Mouse (Mus musculus) liver (tissue): ENCODE data around the gene Cnnm2.

Source experiments
- DNase-seq: peaks from one replicate; pipeline ENCODE4 v3.0.0-alpha.2; 2020; ENCODE audit warnings: mixed read lengths

Gene Cnnm2

DNA sequence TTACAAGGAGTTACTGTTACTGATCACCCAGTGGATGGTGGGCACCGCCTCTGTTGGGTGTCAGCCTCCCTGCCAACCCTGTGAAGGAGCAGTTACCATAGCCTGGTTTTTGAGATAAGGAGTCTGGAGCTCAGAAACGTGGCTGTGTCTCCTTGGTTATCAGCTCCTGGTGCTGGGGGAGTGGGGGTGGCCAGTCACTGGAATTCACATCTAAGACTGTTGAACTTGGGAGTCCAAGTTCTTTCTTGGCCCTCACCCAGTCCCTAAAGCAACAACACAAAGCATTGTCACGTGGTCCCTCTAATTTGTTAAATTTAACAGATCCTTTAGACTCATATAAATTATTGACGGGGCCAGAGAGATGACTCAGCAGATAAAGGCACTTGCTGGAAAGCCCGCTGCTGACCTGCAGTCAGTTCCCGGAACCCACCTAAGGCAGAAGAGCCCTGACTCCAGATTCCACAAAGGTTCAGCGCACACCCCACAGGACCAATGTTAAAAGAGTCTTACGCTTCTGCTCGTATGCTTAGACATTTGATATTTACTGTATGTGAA is 88.1 kb downstream of the Cnnm2 start:
- peak; percentile 93 for DNase-seq

GRCm38 (mm10) chr19:46856232-46856631 is 94.8 kb downstream of the Cnnm2 start:
- DNase-seq = no peak

DNA sequence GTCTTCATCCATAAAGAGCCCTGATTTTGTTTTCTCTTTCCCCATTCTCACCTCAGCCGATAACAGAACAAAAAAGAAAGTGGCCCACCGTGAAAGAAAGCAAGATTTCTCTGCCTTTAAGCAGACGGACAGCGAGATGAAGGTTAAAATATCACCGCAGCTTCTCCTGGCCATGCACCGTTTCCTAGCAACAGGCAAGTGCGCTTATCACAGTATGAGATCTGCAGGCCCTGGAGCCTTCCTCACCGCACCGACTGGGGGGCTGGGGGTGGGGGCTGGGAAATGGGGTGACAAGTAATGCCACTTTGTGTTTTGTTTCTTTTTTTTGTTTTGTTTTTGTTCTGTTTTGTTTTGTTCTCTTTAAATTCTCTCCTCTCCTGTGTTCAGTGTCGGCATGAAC is 95.4 kb downstream of the Cnnm2 start:
- no peak for DNase-seq

DNA sequence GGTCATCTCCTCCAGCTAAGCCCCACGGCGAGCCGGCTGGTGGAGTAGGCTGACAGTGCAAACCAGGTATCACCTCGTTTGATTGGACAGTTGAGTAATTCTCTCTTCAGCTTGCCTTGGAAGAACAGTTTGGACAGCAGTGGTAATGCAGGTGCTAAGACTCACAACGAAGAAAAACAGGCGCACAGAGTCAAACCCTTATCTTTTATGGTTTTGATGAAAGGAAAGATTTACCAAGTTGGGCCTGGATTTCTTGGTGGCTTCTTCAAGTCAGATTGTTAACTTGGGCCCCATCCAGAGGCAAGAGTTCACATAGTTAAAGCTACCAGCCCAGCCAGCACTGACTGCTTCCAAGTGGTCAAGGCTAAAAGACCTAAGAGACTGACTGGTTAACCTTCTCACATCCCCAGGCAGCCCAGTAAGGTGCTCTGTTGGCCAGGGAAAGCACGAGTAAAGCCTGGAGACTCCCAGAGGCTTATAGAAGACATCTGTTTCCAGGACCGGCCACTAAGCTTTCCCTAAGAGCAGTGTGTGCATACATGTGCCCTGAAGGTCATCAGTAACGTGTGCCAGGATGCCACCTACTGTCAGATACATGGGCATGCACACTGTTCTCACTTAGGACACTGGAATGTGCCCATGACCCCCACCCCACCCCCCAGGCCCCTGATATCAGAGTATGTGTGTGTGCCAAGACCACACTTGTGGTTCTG is 96.0 kb downstream of the Cnnm2 start:
- DNase-seq = peak; percentile 31

DNA sequence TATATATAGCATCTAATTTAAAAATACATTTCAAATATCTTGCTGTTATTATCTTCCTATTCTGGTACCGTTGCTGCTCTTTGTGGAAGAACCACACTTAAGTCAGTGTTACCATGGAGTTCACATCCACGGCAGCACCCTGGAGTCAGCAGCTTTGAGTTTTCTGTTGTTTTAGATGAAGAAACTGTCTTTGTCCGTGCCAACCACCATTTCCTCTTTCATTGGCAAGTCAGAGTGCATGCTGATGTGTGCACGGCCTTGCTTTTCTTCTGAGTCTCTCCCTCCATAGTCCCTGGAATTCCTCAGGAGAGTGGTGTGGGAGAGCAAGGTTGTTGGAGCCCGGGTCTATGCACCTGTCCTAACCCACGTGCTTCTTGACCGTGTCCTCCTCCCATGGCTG is 96.8 kb downstream of the Cnnm2 start:
- DNase-seq = no peak

DNA sequence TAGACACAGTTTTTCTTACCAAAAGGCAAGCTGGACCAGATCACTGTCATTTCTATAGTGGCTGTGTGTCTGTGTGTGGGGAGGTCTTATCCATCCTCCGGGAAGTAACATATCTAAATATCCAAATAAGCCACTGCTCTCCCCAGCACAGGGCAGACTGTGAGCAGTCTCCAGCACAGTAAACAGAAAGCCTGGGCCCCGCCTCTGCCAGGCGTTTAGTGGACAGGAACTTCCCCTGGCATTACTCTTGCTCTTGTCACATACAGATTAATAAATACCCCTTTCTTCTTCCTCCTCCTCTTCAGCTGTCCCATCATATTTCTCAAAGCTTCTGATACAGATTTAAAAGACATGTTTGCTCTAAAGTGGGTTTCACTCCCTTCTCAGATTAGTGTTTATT is 101.2 kb downstream of the Cnnm2 start:
- peak; percentile 50 for DNase-seq

DNA sequence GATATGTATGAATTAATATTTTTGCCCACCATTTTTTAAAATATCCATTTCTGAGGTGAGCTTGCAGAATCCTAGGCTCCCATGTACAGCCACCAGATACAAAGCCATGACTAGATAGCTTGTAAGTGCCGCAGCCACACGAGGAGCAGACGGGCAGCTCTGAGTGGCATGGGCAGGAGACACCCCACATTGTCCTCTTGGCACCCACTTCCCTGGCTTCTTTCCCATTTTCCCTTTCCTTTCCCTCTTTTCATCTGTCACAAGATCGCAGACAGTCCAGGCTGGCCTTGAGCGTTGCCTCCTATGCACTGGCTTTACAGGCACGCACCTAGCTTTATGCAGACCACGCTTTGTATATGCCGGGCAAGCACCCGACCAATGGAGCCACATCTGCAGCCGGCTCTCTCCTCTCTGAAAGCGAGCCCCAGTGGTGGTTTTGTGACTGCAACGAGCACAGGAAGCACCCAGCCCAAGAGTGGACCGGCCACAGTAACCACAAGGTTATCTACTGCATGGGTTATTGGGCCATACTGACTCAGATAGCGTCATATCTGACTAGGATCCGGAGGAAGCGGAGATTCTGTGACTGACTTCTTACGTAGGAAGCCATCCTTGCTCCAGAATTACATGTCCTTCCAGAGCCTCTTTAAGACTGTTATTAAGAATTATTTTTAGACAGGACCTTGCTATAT is 102.0 kb downstream of the Cnnm2 start:
- peak; percentile 68 for DNase-seq

DNA sequence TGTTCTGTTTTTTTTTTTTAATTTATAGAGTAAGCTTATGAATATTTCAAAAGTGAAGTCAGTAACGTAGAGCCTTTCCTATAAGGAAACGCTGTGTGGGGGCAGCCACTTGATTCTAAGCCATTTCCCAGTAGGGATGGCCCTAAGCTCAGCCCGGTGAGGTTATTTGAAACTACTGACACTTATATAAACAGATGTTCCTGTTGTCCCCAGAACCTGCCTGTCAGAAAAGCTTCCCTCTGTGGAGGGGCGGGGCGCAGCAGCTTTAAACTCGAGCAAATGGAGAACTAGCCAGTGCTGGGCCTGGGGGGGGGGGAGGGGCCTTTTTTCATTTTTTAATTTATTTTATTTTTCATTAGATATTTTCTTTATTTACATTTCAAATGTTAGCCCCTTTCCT is 102.7 kb downstream of the Cnnm2 start:
- DNase-seq = peak; percentile 62

- DNase-seq = peak; percentile 29
Observed at GRCm38 (mm10) chr19:46864731-46865331, 103.4 kb downstream of the Cnnm2 start.

- peak; percentile 63 for DNase-seq
Observed at GRCm38 (mm10) chr19:46865381-46865780, 104.0 kb downstream of the Cnnm2 start.

GRCm38 (mm10) chr19:46869049-46869448 is 107.7 kb downstream of the Cnnm2 start:
- no peak for DNase-seq

GRCm38 (mm10) chr19:46869526-46869925 is 108.1 kb downstream of the Cnnm2 start:
- peak; percentile 87 for DNase-seq

- no peak for DNase-seq
Observed at GRCm38 (mm10) chr19:46871096-46871495, 109.7 kb downstream of the Cnnm2 start.

- DNase-seq = no peak
Observed at GRCm38 (mm10) chr19:46871651-46872050, 110.3 kb downstream of the Cnnm2 start.

DNA sequence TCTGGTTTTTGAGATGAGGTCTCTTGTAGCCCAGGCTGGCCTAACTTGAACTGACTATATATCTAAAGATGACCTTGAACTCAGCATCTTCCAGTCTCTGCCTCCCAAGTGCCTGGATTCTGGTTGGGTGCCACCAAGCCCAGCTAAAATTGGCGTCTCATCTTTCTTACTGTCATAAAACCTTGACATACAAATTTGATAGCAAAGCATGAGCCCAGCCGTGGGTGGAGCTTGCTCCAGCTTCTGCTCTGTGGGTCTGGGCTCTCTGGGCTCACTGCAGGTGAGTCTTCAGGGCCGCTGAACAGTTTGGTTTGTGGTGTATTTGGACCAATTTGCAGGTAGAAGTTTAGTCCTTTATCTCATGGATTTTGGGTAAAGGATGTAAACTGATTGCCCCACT is 112.5 kb downstream of the Cnnm2 start:
- DNase-seq = no peak

DNA sequence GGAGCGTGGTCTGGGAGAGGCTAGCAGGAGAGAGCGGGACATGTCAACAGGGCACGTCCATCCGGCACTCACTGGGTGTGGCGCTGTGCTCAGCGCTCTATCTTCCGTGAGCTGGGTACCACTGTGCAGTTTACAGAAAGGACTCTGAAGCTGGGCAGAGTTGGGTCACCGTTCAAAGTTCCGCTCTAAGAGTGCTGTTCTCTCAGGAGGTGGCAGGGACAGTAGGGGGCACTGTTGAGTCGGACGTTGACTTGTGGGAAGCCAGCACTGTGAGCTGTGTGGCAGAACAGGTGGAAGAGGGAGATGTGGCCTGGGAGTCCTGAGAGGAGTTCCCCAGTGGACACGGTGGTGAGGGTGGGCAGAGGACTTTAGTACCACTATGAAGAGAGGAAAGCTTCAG is 114.4 kb downstream of the Cnnm2 start:
- DNase-seq = peak; percentile 90

GRCm38 (mm10) chr19:46877886-46878285 is 116.5 kb downstream of the Cnnm2 start:
- DNase-seq = no peak

GRCm38 (mm10) chr19:46878346-46878745 is 117.0 kb downstream of the Cnnm2 start:
- peak; percentile 64 for DNase-seq

- no peak for DNase-seq
Observed at GRCm38 (mm10) chr19:46879876-46880275, 118.5 kb downstream of the Cnnm2 start.

- no peak for DNase-seq
Observed at GRCm38 (mm10) chr19:46885365-46885764, 124.0 kb downstream of the Cnnm2 start.

- DNase-seq = no peak
Observed at GRCm38 (mm10) chr19:46886826-46887225, 125.4 kb downstream of the Cnnm2 start.

DNA sequence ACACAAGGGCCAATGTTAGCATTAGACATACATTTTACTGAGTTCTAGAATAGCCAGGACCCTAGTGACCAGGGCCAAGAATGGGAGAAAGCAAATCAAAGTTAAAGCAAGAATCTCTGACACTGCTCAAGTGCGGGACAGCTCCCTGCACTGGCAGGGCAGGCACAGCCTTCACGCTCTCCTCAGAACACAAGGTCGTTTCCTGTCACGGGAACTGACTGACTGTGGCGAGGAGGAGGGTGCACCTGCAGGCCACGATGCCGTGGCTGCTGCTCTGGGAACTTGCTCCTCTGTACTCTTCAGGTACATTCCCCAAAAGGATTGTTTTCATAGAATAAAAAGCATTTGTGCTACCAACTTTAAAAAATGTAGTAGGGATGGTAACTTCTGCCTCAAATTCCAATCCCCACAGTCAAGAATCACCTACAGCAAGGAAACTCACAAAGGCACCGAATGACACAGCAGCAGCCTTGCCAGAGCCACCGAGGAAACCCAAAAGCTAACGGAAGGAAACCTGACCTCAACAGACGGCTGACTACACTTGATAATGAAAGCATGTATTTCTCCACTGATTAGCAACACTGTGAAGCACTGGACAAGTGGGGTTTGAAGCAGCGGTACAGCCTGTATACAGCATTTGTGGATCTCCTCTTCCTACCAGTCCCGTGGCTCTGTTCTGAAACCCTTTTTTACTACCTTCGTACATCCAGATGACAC is 126.6 kb downstream of the Cnnm2 start:
- DNase-seq = no peak

GRCm38 (mm10) chr19:46889666-46890065 is 128.3 kb downstream of the Cnnm2 start:
- no peak for DNase-seq
